Mouse (Mus musculus) ES-Bruce4 (cell line): ENCODE results near the gene Pla1a. TPM values are rescaled to one million over a fixed set of nuclear protein-coding genes. Genes with fewer than 3 reads are reported as not detected.

Experiments
- H3K27ac ChIP-seq: 2 replicates; pipeline ENCODE4 v1.5.1; 2012; ENCODE audit warnings: low read length, inconsistent platforms; ENCODE audit not compliant: insufficient read depth
- H3K27me3 ChIP-seq: 2 replicates; pipeline ENCODE4 v1.6.1; 2012; ENCODE audit warnings: mild to moderate bottlenecking, low read length, inconsistent platforms; ENCODE audit not compliant: control insufficient read depth, poor library complexity, insufficient read depth, severe bottlenecking
- H3K36me3 ChIP-seq: 2 replicates; pipeline ENCODE4 v1.6.1; 2012; ENCODE audit warnings: inconsistent platforms, mild to moderate bottlenecking, low read length, moderate library complexity; ENCODE audit not compliant: control insufficient read depth, poor library complexity, insufficient read depth, severe bottlenecking
- H3K4me1 ChIP-seq: one replicate; pipeline ENCODE4 v1.8.1; 2011; ENCODE audit warnings: low read length; ENCODE audit not compliant: control insufficient read depth, insufficient read depth
- H3K4me3 ChIP-seq: 2 replicates; pipeline ENCODE4 v1.5.1; 2011; ENCODE audit warnings: low read depth, mild to moderate bottlenecking, low read length
- H3K9ac ChIP-seq: 2 replicates; pipeline ENCODE4 v1.6.1; 2012; ENCODE audit warnings: low read depth, mild to moderate bottlenecking, inconsistent platforms; ENCODE audit not compliant: poor library complexity, severe bottlenecking
- H3K9me3 ChIP-seq: replicated peaks from 2 replicates; pipeline ENCODE4 v1.6.1; 2012; ENCODE audit warnings: mild to moderate bottlenecking, low read length, inconsistent platforms; ENCODE audit not compliant: control insufficient read depth, poor library complexity, insufficient read depth, severe bottlenecking
- CTCF ChIP-seq: IDR thresholded peaks from one replicate; pipeline ENCODE4 v1.8.1; 2011; ENCODE audit warnings: low read depth, low read length
- EP300 ChIP-seq: IDR thresholded peaks from 2 replicates; pipeline ENCODE4 v1.6.1; 2011; ENCODE audit warnings: low read depth, low read length; ENCODE audit not compliant: insufficient read depth
- POLR2A ChIP-seq: IDR thresholded peaks from one replicate; pipeline ENCODE4 v1.8.1; 2011; ENCODE audit warnings: low read length; ENCODE audit not compliant: insufficient read depth
- polyA plus RNA-seq: library from polyadenylated mRNA; stranded (reverse); fragments of >200 nt; gene quantifications from 2 replicates; pipeline ENCODE4 v1.2.4, GENCODE M21; 2011; ENCODE audit warnings: low read depth; ENCODE audit not compliant: missing spikeins, insufficient read depth, insufficient read length

Gene Pla1a
- polyA plus RNA-seq, 1 experiment, result 1.9 TPM

GRCm38 (mm10) chr16:38376841-38377249 lies 56.1 kb downstream of the Pla1a start:
- Histone ChIP-seq H3K9ac (no peak overlapping the region), H3K27me3 (no peaks in the 10 kb centered on the region), H3K9me3 (no peaks in the 10 kb centered on the region), H3K27ac (no peak overlapping the region), H3K36me3 (no peaks in the 10 kb centered on the region), H3K4me3 (no peak overlapping the region), H3K4me1 (no peaks in the 10 kb centered on the region)
- TF ChIP-seq CTCF (no peak), POLR2A (no peak), EP300 (no peak)

GRCm38 (mm10) chr16:38376163-38376840 lies 56.6 kb downstream of the Pla1a start:
- Histone ChIP-seq H3K4me3 (no peak overlapping the region), H3K4me1 (no peaks in the 10 kb centered on the region), H3K27ac (no peak overlapping the region), H3K27me3 (no peaks in the 10 kb centered on the region), H3K9me3 (no peaks in the 10 kb centered on the region), H3K9ac (no peak overlapping the region), H3K36me3 (no peaks in the 10 kb centered on the region)
- TF ChIP-seq POLR2A (no peak), EP300 (no peak), CTCF (no peak)

- Histone ChIP-seq H3K27ac (no peak overlapping the region), H3K4me3 (no peak overlapping the region), H3K36me3 (no peaks in the 10 kb centered on the region), H3K4me1 (no peaks in the 10 kb centered on the region), H3K27me3 (no peaks in the 10 kb centered on the region), H3K9ac (no peak overlapping the region), H3K9me3 (no peaks in the 10 kb centered on the region)
- TF ChIP-seq EP300 (no peak), POLR2A (no peak), CTCF (no peak)
Observed at GRCm38 (mm10) chr16:38375182-38375581, 57.8 kb downstream of the Pla1a start.

GRCm38 (mm10) chr16:38374379-38375140 lies 58.4 kb downstream of the Pla1a start:
- H3K27me3 ChIP-seq, result no peaks in the 10 kb centered on the region
- H3K4me1 ChIP-seq, result no peaks in the 10 kb centered on the region
- TF ChIP-seq EP300 (no peak), POLR2A (no peak), CTCF (no peak)
- H3K9ac ChIP-seq, result no peak overlapping the region
- no peaks in the 10 kb centered on the region for H3K9me3 ChIP-seq
- H3K27ac ChIP-seq, result no peak overlapping the region
- no peaks in the 10 kb centered on the region for H3K36me3 ChIP-seq
- H3K4me3 ChIP-seq, result no peak overlapping the region

GRCm38 (mm10) chr16:38373941-38374340 lies 59.0 kb downstream of the Pla1a start:
- H3K27me3 ChIP-seq, result no peaks in the 10 kb centered on the region
- no peak for TF ChIP-seq POLR2A
- no peak for TF ChIP-seq CTCF
- no peak for TF ChIP-seq EP300
- H3K4me3 ChIP-seq, result no peak overlapping the region

GRCm38 (mm10) chr16:38373439-38373838 lies 59.5 kb downstream of the Pla1a start:
- H3K36me3 ChIP-seq, result no peaks in the 10 kb centered on the region
- no peak overlapping the region for H3K27ac ChIP-seq
- TF ChIP-seq EP300 (no peak), CTCF (no peak), POLR2A (no peak)
- no peak overlapping the region for H3K9ac ChIP-seq
- H3K9me3 ChIP-seq, result no peaks in the 10 kb centered on the region
- no peaks in the 10 kb centered on the region for H3K4me1 ChIP-seq
- no peaks in the 10 kb centered on the region for H3K27me3 ChIP-seq
- no peak overlapping the region for H3K4me3 ChIP-seq

More at GRCm38 (mm10) chr16:38373941-38374340, 59.0 kb downstream of the Pla1a start:
- Histone ChIP-seq H3K9ac (no peak overlapping the region), H3K27ac (no peak overlapping the region), H3K9me3 (no peaks in the 10 kb centered on the region), H3K36me3 (no peaks in the 10 kb centered on the region), H3K4me1 (no peaks in the 10 kb centered on the region)
